ENCODE assay signal across 1 mouse cellular context in the genomic region with DNA sequence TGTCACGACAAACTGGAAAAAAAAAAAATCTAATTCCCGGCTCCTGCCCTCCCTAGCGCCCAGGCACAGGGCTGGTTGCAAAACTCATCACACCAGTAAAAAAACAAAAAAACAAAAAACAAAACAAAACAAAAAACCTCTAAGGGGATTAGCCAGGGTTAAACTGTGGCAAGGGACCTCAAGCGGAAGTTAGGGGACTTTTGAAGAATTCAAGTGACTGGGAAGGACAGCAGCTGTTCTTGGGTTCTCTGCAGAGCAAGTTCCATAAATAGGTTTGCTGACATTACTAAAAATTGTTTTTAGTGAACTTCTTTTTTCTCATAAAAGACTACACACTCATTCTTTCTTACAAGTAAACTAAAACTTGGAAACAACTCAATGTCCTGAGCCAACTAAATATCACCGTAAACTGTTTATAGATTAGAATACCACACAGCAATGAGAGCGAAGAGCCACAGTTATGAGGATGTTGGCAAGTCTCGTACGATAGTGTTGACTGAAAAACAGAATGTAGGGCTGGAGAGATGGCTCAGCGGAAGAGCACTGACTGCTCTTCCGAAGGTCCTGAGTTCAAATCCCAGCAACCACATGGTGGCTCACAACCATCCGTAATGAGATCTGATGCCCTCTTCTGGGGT.
TF ChIP-seq lines count a peak whose summit lies in the region.

No protein-coding gene starts in this region.

TF ChIP-seq in CH12.LX, 34 proteins besides CTCF, POLR2A, EP300 and RAD21 (continued from another document):
- no peak for TF ChIP-seq CHD2 (IDR thresholded peaks at IDR 0.05; ENCODE audit: low read length)
- peak; percentile 89 for TF ChIP-seq ETS1 (conservative IDR thresholded peaks at IDR 0.05; ENCODE audit: low read depth, low read length)
- no peak for TF ChIP-seq PAX5 (IDR thresholded peaks at IDR 0.05; ENCODE audit: low read length)
- no peak for TF ChIP-seq ZC3H11A (IDR thresholded peaks at IDR 0.05; ENCODE audit: low read depth, low read length)
- TF ChIP-seq TBP (conservative IDR thresholded peaks at IDR 0.05; ENCODE audit: low read depth, low read length): no peak
- peak; percentile 79 for TF ChIP-seq MAFK (IDR thresholded peaks at IDR 0.05; ENCODE audit: insufficient replicate concordance, low read length)
- TF ChIP-seq IRF4 (IDR thresholded peaks at IDR 0.05; ENCODE audit: low read depth, low read length): peak; percentile 14; the same call in 1 of the 2 replicates
- peak; percentile 88 for TF ChIP-seq MEF2A (IDR thresholded peaks at IDR 0.05; ENCODE audit: borderline replicate concordance, low read depth, low read length)
- no peak for TF ChIP-seq KAT2A (IDR thresholded peaks at IDR 0.05; ENCODE audit: insufficient replicate concordance, low read length)
- TF ChIP-seq JUN (IDR thresholded peaks at IDR 0.05; ENCODE audit: insufficient read depth, low read depth, low read length): no peak
- no peak for TF ChIP-seq MAZ (IDR thresholded peaks at IDR 0.05; ENCODE audit: low read depth, low read length)
